Mouse (Mus musculus) left cerebral cortex, adult 11 months (tissue): ENCODE measurements around the gene Gm3435.
"Not testable (repeated sequence)": the region's sequence is repeated elsewhere in the genome, so short reads cannot be mapped to it uniquely, and the experiment has no call there.

Source experiments
- DNase-seq: peaks from one replicate; pipeline ENCODE4 v3.0.0; 2022; ENCODE audit warnings: low spot score

The Gm3435 gene

GRCm38 (mm10) chr17:15040455-15040854 is 30.5 kb downstream of the Gm3435 start:
- not testable (repeated sequence) for DNase-seq

GRCm38 (mm10) chr17:15041175-15041729 is 31.3 kb downstream of the Gm3435 start, which contains the start of the genes Ermard, Tcte3 and Gm3448:
Gene Ermard (plus strand): TSS chr17:15041208.
Gene Tcte3 (minus strand): TSS chr17:15041488.
Gene Gm3448 (minus strand): TSS chr17:15041537.
- DNase-seq: not testable (repeated sequence)

- not testable (repeated sequence) for DNase-seq
Measured at GRCm38 (mm10) chr17:15050338-15050737, 40.4 kb downstream of the Gm3435 start.

- DNase-seq: not testable (repeated sequence)
Measured at GRCm38 (mm10) chr17:15052766-15053165, 42.8 kb downstream of the Gm3435 start.

- DNase-seq: not testable (repeated sequence)
Measured at GRCm38 (mm10) chr17:15053183-15053828, 43.3 kb downstream of the Gm3435 start.

GRCm38 (mm10) chr17:15053829-15054200 is 43.8 kb downstream of the Gm3435 start:
- DNase-seq: not testable (repeated sequence)

- DNase-seq: no peak
Measured at GRCm38 (mm10) chr17:15055925-15056324, 45.9 kb downstream of the Gm3435 start.

GRCm38 (mm10) chr17:15058161-15058591 is 48.2 kb downstream of the Gm3435 start:
- no peak for DNase-seq

GRCm38 (mm10) chr17:15059646-15060045 is 49.7 kb downstream of the Gm3435 start:
- no peak for DNase-seq

GRCm38 (mm10) chr17:15060356-15060755 is 50.4 kb downstream of the Gm3435 start:
- no peak for DNase-seq

- no peak for DNase-seq
Measured at GRCm38 (mm10) chr17:15065391-15066024, 55.5 kb downstream of the Gm3435 start.

GRCm38 (mm10) chr17:15066066-15066465 is 56.1 kb downstream of the Gm3435 start:
- DNase-seq: no peak

- no peak for DNase-seq
Measured at GRCm38 (mm10) chr17:15066911-15067310, 56.9 kb downstream of the Gm3435 start.

GRCm38 (mm10) chr17:15068040-15068792 is 58.2 kb downstream of the Gm3435 start:
- DNase-seq: no peak

- no peak for DNase-seq
Measured at GRCm38 (mm10) chr17:15069124-15069523, 59.1 kb downstream of the Gm3435 start.
